Mouse (Mus musculus): ENCODE data around the gene 4930412O13Rik.

Gene 4930412O13Rik

GRCm38 (mm10) chr2:9881051-9881591, at the start of gene 4930412O13Rik:
Gene 4930412O13Rik, plus strand, starts transcription at chr2:9881252.
- DNase-seq (ENCODE audit: low spot score) = no peak

GRCm38 (mm10) chr2:9833712-9834111, 47.3 kb upstream of the 4930412O13Rik start:
- DNase-seq (ENCODE audit: low spot score) = no peak

- no peak for DNase-seq (ENCODE audit: low spot score)
Measured at GRCm38 (mm10) chr2:9835195-9835594, 45.9 kb upstream of the 4930412O13Rik start.

GRCm38 (mm10) chr2:9852851-9853576, 28.0 kb upstream of the 4930412O13Rik start:
- DNase-seq (ENCODE audit: low spot score) = no peak

- DNase-seq (ENCODE audit: low spot score) = no peak
Measured at GRCm38 (mm10) chr2:9855861-9856260, 25.2 kb upstream of the 4930412O13Rik start.

- no peak for DNase-seq (ENCODE audit: low spot score)
Measured at GRCm38 (mm10) chr2:9860698-9861097, 20.4 kb upstream of the 4930412O13Rik start.

GRCm38 (mm10) chr2:9867092-9867825, 13.8 kb upstream of the 4930412O13Rik start:
- DNase-seq (ENCODE audit: low spot score) = no peak

- DNase-seq (ENCODE audit: low spot score) = no peak
Measured at GRCm38 (mm10) chr2:9871141-9871716, 9.8 kb upstream of the 4930412O13Rik start.

- DNase-seq (ENCODE audit: low spot score) = no peak
Measured at GRCm38 (mm10) chr2:9871798-9872197, 9.3 kb upstream of the 4930412O13Rik start.

GRCm38 (mm10) chr2:9872682-9873081, 8.4 kb upstream of the 4930412O13Rik start:
- DNase-seq (ENCODE audit: low spot score) = no peak

GRCm38 (mm10) chr2:9873757-9874156, 7.3 kb upstream of the 4930412O13Rik start:
- DNase-seq (ENCODE audit: low spot score) = no peak

- no peak for DNase-seq (ENCODE audit: low spot score)
Measured at GRCm38 (mm10) chr2:9874467-9875219, 6.4 kb upstream of the 4930412O13Rik start.

- no peak for DNase-seq (ENCODE audit: low spot score)
Measured at GRCm38 (mm10) chr2:9875220-9875619, 5.8 kb upstream of the 4930412O13Rik start.

GRCm38 (mm10) chr2:9875676-9876357, 5.2 kb upstream of the 4930412O13Rik start:
- DNase-seq (ENCODE audit: low spot score) = no peak

GRCm38 (mm10) chr2:9876621-9877325, 4.3 kb upstream of the 4930412O13Rik start:
- DNase-seq (ENCODE audit: low spot score) = no peak

- no peak for DNase-seq (ENCODE audit: low spot score)
Measured at GRCm38 (mm10) chr2:9877326-9877690, 3.7 kb upstream of the 4930412O13Rik start.

- no peak for DNase-seq (ENCODE audit: low spot score)
Measured at GRCm38 (mm10) chr2:9877966-9878563, 3.0 kb upstream of the 4930412O13Rik start.

GRCm38 (mm10) chr2:9878564-9879081, 2.4 kb upstream of the 4930412O13Rik start:
- DNase-seq (ENCODE audit: low spot score) = no peak

GRCm38 (mm10) chr2:9879092-9879491, 2.0 kb upstream of the 4930412O13Rik start:
- no peak for DNase-seq (ENCODE audit: low spot score)

- DNase-seq (ENCODE audit: low spot score) = peak; percentile 83
Measured at GRCm38 (mm10) chr2:9879493-9879892, 1.6 kb upstream of the 4930412O13Rik start.

All from testis, postnatal 14 days (tissue).